9 mouse cellular contexts compared by ENCODE assay signal in genomic region chr10:59978401-59978800, GRCm38 (mm10). TPM values are rescaled to one million over a fixed set of nuclear protein-coding genes. Genes with fewer than 3 reads are reported as not detected.
DNase-seq lines count a peak whose midpoint lies in the region; ATAC-seq and TF ChIP-seq lines count a peak whose summit lies in the region.
"Had no signal": no experiment of that assay in that cellular context is flagged by ENCODE, and none has a peak within 500 bp of the region (broad histone marks: within the 10 kb centered on the region; RNA-seq: fewer than 3 reads in every experiment).

No protein-coding gene starts in this region.

- H3K4me1 ChIP-seq in heart, adult 2 months (ENCODE audit: control insufficient read depth, insufficient read depth, low read length), result peaks cover 63% of the 10 kb centered on the region
- H3K4me1 ChIP-seq in heart, embryonic 14.5 days (ENCODE audit: control insufficient read depth in 2 of 2, insufficient read depth in 2 of 2, low read length in 2 of 2), result peaks cover 56 to 63% of the 10 kb centered on the region in 2 experiments
- H3K4me1 ChIP-seq in lung, postnatal 0 days (ENCODE audit: insufficient read depth, low read depth, low read length), result peaks cover 38% of the 10 kb centered on the region
- H3K4me1 ChIP-seq in thymus, adult 2 months (replicated peaks; ENCODE audit: control insufficient read depth, insufficient read depth, low read length), result peaks cover 80% of the 10 kb centered on the region

- H3K79me2 ChIP-seq in heart, adult 2 months (replicated peaks; ENCODE audit: control insufficient read depth, insufficient read depth, low read length), result no peaks in the 10 kb centered on the region

- no peaks in the 10 kb centered on the region for H3K9me3 ChIP-seq in heart, embryonic 14.5 days (ENCODE audit: control insufficient read depth, low read length)
- no peaks in the 10 kb centered on the region for H3K9me3 ChIP-seq in lung, postnatal 0 days (ENCODE audit: low read length)

- peak overlapping the region; percentile 56 for H3K9ac ChIP-seq in heart, adult 2 months (ENCODE audit: low read depth, low read length)
- H3K9ac ChIP-seq in heart, embryonic 14.5 days (ENCODE audit: low read length), result peak overlapping the region; percentile 6; the same call in 1 of the 2 replicates
- no peak overlapping the region for H3K9ac ChIP-seq in lung, postnatal 0 days (replicated peaks; ENCODE audit: low read depth)

- 25% methylated on average over 2 of the region's 2 CpGs for WGBS in heart, adult 2 months
- 50% methylated on average over 2 of the region's 2 CpGs for WGBS in heart, embryonic 14.5 days
- 44% methylated on average over 2 of the region's 2 CpGs for WGBS in lung, postnatal 0 days
- 91% methylated on average over 2 of the region's 2 CpGs for WGBS in thymus, adult 2 months

- no peak for TF ChIP-seq CTCF in heart, adult 2 months (IDR thresholded peaks at IDR 0.05)
- TF ChIP-seq CTCF in lung, postnatal 0 days (IDR thresholded peaks at IDR 0.05), result no peak
- TF ChIP-seq CTCF in thymus, adult 2 months (IDR thresholded peaks at IDR 0.05; ENCODE audit: borderline replicate concordance, control insufficient read depth, extremely low read depth, insufficient read depth, low read length, poor library complexity), result no peak

- no peaks in the 10 kb centered on the region for H3K27me3 ChIP-seq in heart, adult 2 months (ENCODE audit: control insufficient read depth, insufficient read depth, low read length)
- no peaks in the 10 kb centered on the region for H3K27me3 ChIP-seq in heart, embryonic 14.5 days (ENCODE audit: control insufficient read depth, insufficient read depth, low read length)
- H3K27me3 ChIP-seq in lung, postnatal 0 days (replicated peaks; ENCODE audit: insufficient read depth, low read length), result no peaks in the 10 kb centered on the region
- no peaks in the 10 kb centered on the region for H3K27me3 ChIP-seq in thymus, adult 2 months (ENCODE audit: control insufficient read depth, insufficient read depth, low read length)
- H3K27me3 ChIP-seq: CH12.LX had no signal

- TF ChIP-seq EP300 in heart, adult 2 months (IDR thresholded peaks at IDR 0.05; ENCODE audit: insufficient read depth, low read depth, low read length), result no peak
- no peak for TF ChIP-seq EP300 in lung, postnatal 0 days (IDR thresholded peaks at IDR 0.05)

- H3K27ac ChIP-seq in heart, adult 2 months, result peak overlapping the region; percentile 91
- peak overlapping the region; percentile 62 to 80 for H3K27ac ChIP-seq in heart, embryonic 14.5 days (replicated peaks in 1 of 2; ENCODE audit: control insufficient read depth in 1 of 2, insufficient read depth in 1 of 2, low read depth in 2 of 2, low read length in 2 of 2)
- peak overlapping the region; percentile 91 for H3K27ac ChIP-seq in lung, postnatal 0 days (ENCODE audit: low read length)
- no peak overlapping the region for H3K27ac ChIP-seq in thymus, adult 2 months (ENCODE audit: control insufficient read depth, insufficient read depth, low read length)

- no peak overlapping the region for H3K4me3 ChIP-seq in heart, adult 2 months
- H3K4me3 ChIP-seq in heart, embryonic 14.5 days (ENCODE audit: control insufficient read depth in 1 of 2, insufficient read depth in 1 of 2, low read depth in 1 of 2, low read length in 2 of 2), result no peak overlapping the region
- H3K4me3 ChIP-seq in lung, postnatal 0 days (ENCODE audit: low read depth, low read length), result no peak overlapping the region
- H3K4me3 ChIP-seq in thymus, adult 2 months (ENCODE audit: control insufficient read depth, insufficient read depth, low read length), result no peak overlapping the region

- TF ChIP-seq POLR2A in heart, adult 2 months (IDR thresholded peaks at IDR 0.05; ENCODE audit: insufficient read depth, low read depth, low read length), result no peak
- no peak for TF ChIP-seq POLR2A in thymus, adult 2 months (IDR thresholded peaks at IDR 0.05; ENCODE audit: control insufficient read depth, extremely low read depth, insufficient read depth, low read length, poor library complexity)

- ATAC-seq in heart, embryonic 14.5 days (ENCODE audit: insufficient number of reproducible peaks, insufficient read depth, low FRiP score, low read depth), result no peak
- ATAC-seq in lung, postnatal 0 days, result no peak

- H3K4me2 ChIP-seq in heart, embryonic 14.5 days (ENCODE audit: low read length), result 0 out of 2 replicates have a peak overlapping the region, but pooled peaks have one; percentile 33
- no peak overlapping the region for H3K4me2 ChIP-seq in lung, postnatal 0 days (replicated peaks; ENCODE audit: low read depth, low read length)

- peak; percentile 56 to 65 for DNase-seq in heart, adult 2 months
- DNase-seq in heart, adult 8-10 months (ENCODE audit: low spot score), result no peak
- peak; percentile 18 for DNase-seq in NIH3T3 (ENCODE audit: low read depth)
- peak; percentile 45 for DNase-seq in lung, postnatal 0 days (ENCODE audit: low spot score)
- DNase-seq in retina, embryonic 14.5 days (ENCODE audit: low spot score), result no peak
- DNase-seq in thymus, adult 2 months, result no peak
- no peak for DNase-seq in gastrocnemius, adult 8-10 months (ENCODE audit: low spot score in 2 of 2)

- intact Hi-C loops in heart, adult 2 months (cut with DNase I), result no loop called here

- H3K36me3 ChIP-seq in heart, adult 2 months (ENCODE audit: control insufficient read depth, insufficient read depth, low read length), result peaks cover 15% of the 10 kb centered on the region
- H3K36me3 ChIP-seq in heart, embryonic 14.5 days (ENCODE audit: control insufficient read depth, insufficient read depth, low read length), result no peaks in the 10 kb centered on the region
- H3K36me3 ChIP-seq in lung, postnatal 0 days (ENCODE audit: insufficient read depth, low read length), result no peaks in the 10 kb centered on the region
- no peaks in the 10 kb centered on the region for H3K36me3 ChIP-seq in thymus, adult 2 months (ENCODE audit: control insufficient read depth, insufficient read depth, low read length)

RNA-seq across cellular contexts. Expression of gene Ascc1, which starts 24.2 kb away (rescaled TPM):
- total RNA-seq in heart, adult 2 months (2021), result 10 to 100 TPM; 20.5 to 24.1 TPM
- 22.5 and 36.6 TPM in 2 replicates for polyA plus RNA-seq in heart, adult 2 months (2012; rRNA removed)
- 10 to 100 TPM; 22.3 to 26.7 (median 24.4) TPM for total RNA-seq in heart, adult 8-10 months (2022)
- 42.7 and 43.3 TPM in 2 replicates for polyA plus RNA-seq in heart, embryonic 14.5 days (2014; fragmentation: Nextera tagmentation; extraction: Ambion mirVana)
- polyA plus RNA-seq in lung, postnatal 0 days (2015; fragmentation: Nextera tagmentation; extraction: Ambion mirVana), result 47.2 and 50.0 TPM in 2 replicates
- 24.2 and 26.2 TPM in 2 replicates for polyA plus RNA-seq in thymus, adult 2 months (2012; rRNA removed)
- total RNA-seq in gastrocnemius, adult 8-10 months (2022), result 10 to 100 TPM; 13.9 to 18.9 (median 14.3) TPM

RNA-seq across cellular contexts. Expression of gene Anapc16, which starts 24.5 kb away (rescaled TPM):
- total RNA-seq in heart, adult 2 months (2021), result 10 to 100 TPM; 58.6 to 70.1 TPM
- polyA plus RNA-seq in heart, adult 2 months (2012; rRNA removed), result 90.3 and 103 TPM in 2 replicates
- 10 to 100 TPM; 59.0 to 88.1 (median 74.3) TPM for total RNA-seq in heart, adult 8-10 months (2022)
- polyA plus RNA-seq in heart, embryonic 14.5 days (2014; fragmentation: Nextera tagmentation; extraction: Ambion mirVana), result 99.7 and 103 TPM in 2 replicates
- polyA plus RNA-seq in lung, postnatal 0 days (2015; fragmentation: Nextera tagmentation; extraction: Ambion mirVana), result 105 and 117 TPM in 2 replicates
- 108 and 136 TPM in 2 replicates for polyA plus RNA-seq in thymus, adult 2 months (2012; rRNA removed)
- 10 to 100 TPM; 39.3 to 51.5 (median 43.3) TPM for total RNA-seq in gastrocnemius, adult 8-10 months (2022)

RNA-seq across cellular contexts. Expression of gene Ddit4, which starts 26.8 kb away (rescaled TPM):
- 100 to 1,000 TPM in 1 of 2 experiments, 10 to 100 TPM in 1; 70.7 to 219 TPM for total RNA-seq in heart, adult 2 months (2021)
- 48.0 and 55.5 TPM in 2 replicates for polyA plus RNA-seq in heart, adult 2 months (2012; rRNA removed)
- 10 to 100 TPM; 22.1 to 74.4 (median 55.6) TPM for total RNA-seq in heart, adult 8-10 months (2022)
- 0.70 and 2.4 TPM in 2 replicates for polyA plus RNA-seq in heart, embryonic 14.5 days (2014; fragmentation: Nextera tagmentation; extraction: Ambion mirVana)
- polyA plus RNA-seq in lung, postnatal 0 days (2015; fragmentation: Nextera tagmentation; extraction: Ambion mirVana), result 21.2 and 28.1 TPM in 2 replicates
- 157 and 190 TPM in 2 replicates for polyA plus RNA-seq in thymus, adult 2 months (2012; rRNA removed)
- total RNA-seq in gastrocnemius, adult 8-10 months (2022), result 10 to 100 TPM in 2 of 4 experiments, 1 to 10 TPM in 2; 4.7 to 45.4 (median 9.4) TPM

Comparison
In these comparisons a context has a peak if more than half of its experiments do, and no peak if none do; other contexts are left out.
1. DNase-seq: peak in heart, adult 2 months (2 of 2), NIH3T3 (single experiment) and lung, postnatal 0 days (single experiment); none in heart, adult 8-10 months (single experiment), retina, embryonic 14.5 days (single experiment), thymus, adult 2 months (single experiment) and gastrocnemius, adult 8-10 months (0 of 2).